Mouse (Mus musculus) liver, embryonic 14.5 days (tissue): ENCODE measurements at regions not wholly inside any gene's neighbourhood (a gene's known extent, or its start where the extent isn't known, plus 50 kb on each side); places are given as distances from the start of the nearest gene placed in this dataset.

Source experiments
- CTCF ChIP-seq: IDR thresholded peaks from 2 replicates; pipeline ENCODE4 v1.5.1; 2016; ENCODE audit warnings: antibody characterized with exemption, low read depth, control low read depth
- EP300 ChIP-seq: IDR thresholded peaks from 2 replicates; pipeline ENCODE4 v1.6.1; 2016; ENCODE audit warnings: antibody characterized with exemption, low read depth

DNA sequence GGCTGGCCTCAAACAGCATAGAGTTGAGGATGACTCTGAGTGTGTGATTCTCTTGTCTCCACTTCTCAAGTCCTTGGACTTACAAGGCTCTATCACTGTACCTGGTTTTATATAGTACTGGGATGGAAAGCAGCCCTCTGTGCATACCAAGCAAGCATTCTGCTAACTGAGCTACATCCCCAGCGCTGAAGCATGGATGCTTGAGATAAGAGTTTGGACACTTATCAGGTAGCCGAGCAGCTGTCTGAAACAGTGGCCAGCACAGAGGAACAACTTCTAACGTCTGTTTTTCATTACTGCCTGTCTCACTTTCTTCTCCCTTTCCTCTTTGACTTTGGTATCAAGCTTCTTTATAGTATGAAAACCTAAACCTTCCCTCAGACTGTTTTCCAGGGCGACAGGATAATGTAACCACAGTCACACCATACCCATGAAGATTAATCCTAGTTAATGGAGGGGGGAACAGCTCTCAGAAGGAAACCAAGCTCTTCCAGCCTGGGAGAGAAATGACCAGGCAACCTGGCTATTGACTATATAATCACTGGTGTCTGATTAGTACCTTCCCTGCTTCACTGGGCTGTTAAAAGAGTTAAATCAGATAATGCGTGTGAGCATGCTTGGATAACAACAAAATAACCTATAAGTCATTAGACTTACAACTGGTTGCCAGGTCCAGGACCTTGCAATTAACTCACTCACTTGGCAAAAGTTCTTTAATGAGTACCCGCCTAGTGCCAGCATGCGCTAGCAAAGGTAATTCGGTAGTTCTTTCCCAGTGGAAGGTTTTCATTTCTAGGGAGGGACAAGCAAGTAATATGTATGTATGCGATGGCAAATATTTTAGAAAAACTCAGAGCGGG lies 382.5 kb downstream of the Brinp2 start:
- no peak for TF ChIP-seq CTCF
- no peak for TF ChIP-seq EP300
